In genomic region chr7:126975493-126975892, GRCm38 (mm10) we compare ENCODE assay signal across 1 mouse cellular context.
TF ChIP-seq lines count a peak whose summit lies in the region.

No protein-coding gene starts in this region.

TF ChIP-seq in MEL, 35 proteins besides CTCF, POLR2A, EP300 and RAD21 (continued from another document):
- TF ChIP-seq ZC3H11A (IDR thresholded peaks at IDR 0.05; ENCODE audit: low read depth, low read length) (0 out of 2 replicates have a peak, but pooled peaks have one; percentile 16), GATA1 (IDR thresholded peaks at IDR 0.05; ENCODE audit: low read depth, low read length) (no peak), ELF1 (IDR thresholded peaks at IDR 0.05; ENCODE audit: low read depth, low read length) (peak; percentile 35; the same call in 1 of the 2 replicates), POLR2AphosphoS5 (IDR thresholded peaks at IDR 0.05; ENCODE audit: borderline replicate concordance, low read depth, low read length) (no peak), NELFE (IDR thresholded peaks at IDR 0.05; ENCODE audit: low read depth, low read length) (peak; percentile 41; the same call in 1 of the 2 replicates)
